Mouse (Mus musculus): ENCODE results near the gene Olfr583.

Olfr583 gene

DNA sequence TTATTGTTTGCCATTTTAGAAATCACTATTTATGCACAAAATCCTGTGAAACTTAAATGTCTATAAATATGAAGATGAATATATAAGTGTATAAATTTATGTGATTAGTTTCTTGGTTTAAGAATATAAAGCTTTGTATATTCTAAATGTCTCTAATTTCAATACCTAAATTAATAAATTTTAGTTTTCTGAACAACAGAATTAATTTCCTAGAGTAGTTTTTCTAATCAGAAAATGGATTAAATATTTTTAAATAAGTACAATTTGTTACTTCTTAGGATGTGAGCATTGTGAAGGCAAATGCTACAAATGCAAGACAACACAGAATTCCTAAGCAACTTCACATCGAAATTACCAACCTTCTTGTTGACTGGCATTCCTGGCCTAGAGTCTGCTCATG is at the start of gene Olfr583:
Gene Olfr583, plus strand, starts transcription at position 301 of the 400 bp plus-strand sequence.
- no peak for DNase-seq

DNA sequence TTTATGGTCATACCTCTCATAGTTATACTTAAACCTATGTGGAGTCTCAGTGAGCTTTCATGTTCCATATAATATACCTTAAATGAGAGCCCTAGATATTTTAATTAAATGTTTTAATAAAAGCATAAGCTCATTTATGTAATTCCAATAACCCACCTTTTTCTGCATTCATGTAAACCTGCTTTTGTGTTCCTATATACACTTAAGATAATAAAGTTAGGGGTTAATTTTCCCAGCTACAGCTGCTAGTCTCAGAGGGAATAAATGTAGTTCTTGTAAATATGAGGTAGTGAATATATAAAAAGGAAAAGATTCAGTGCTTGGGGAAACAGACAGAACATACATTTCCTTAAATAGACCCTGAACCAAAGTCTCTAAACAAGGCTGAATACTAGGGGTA is 13.4 kb upstream of the Olfr583 start, which contains the start of gene Olfr582:
Gene Olfr582, plus strand, starts transcription at position 301 of the 400 bp plus-strand sequence.
- DNase-seq = no peak

DNA sequence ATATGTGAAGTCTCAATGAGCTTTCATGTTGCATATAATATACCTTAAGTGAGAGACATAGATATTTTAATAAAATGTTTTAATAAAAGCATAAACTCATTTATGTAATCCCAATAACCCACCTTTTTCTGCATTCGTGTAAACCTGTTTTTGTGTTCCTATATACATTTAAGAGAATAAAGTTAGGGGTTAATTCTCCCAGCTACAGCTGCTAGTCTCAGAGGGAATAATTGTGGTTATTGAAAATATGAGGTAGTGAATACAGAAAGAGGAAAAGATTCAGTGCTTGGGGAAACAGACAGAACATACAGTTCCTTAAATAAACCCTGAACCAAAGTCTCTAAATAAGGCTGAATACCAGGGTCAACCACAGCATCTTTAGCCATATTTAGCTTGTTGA is 30.5 kb downstream of the Olfr583 start, which contains the start of gene Olfr584:
Gene Olfr584, plus strand, starts transcription at position 301 of the 400 bp plus-strand sequence.
- no peak for DNase-seq

DNA sequence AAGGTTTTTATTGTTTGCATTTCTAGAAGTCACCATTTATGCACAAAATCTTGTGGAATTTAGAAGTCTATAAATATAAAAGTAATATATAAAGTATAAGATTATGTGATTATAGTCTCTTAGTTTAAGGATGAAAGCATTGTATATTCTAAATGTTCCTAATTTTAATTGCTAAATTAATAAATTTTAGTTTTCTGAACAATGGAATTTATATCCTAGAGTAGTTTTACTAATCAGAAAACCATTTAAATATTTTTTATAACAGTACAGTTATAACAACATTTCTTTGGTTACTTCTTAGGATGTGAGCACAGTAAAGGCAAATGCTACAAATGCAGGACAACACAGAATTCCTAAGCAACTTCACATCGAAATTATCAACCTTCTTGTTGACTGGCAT is 46.3 kb downstream of the Olfr583 start, which contains the start of gene Olfr585:
Gene Olfr585, plus strand, starts transcription at position 301 of the 400 bp plus-strand sequence.
- DNase-seq = no peak

Measured in right cerebral cortex, postnatal 4 days (tissue).